Mouse (Mus musculus) heart, embryonic 14.5 days (tissue): ENCODE data around the gene Tsnaxip1. TPM values are rescaled to one million over a fixed set of nuclear protein-coding genes. Genes with fewer than 3 reads are reported as not detected.

Experiments used
- ATAC-seq: fragments of 200-750 bp; cut with Nextera tagmentation; 2 replicates; pipeline ENCODE4 v1.8.0; 2017; ENCODE audit warnings: low read depth, moderate TSS enrichment; ENCODE audit not compliant: insufficient number of reproducible peaks, insufficient read depth, low FRiP score
- H3K27ac ChIP-seq, 2 experiments: fragments of 200-500 bp in 1 of 2; fragments of 300-500 bp in 1 of 2; sonication (generic) in 1 of 2; replicated peaks in 1 of 2; 2 replicates each; pipeline ENCODE4 v1.5.1; 2012 to 2014; ENCODE audit warnings: low read depth in 2 of 2, low read length in 2 of 2, control low read depth in 1 of 2, mild to moderate bottlenecking in 1 of 2, mixed read lengths in 1 of 2; ENCODE audit not compliant: control insufficient read depth in 1 of 2, insufficient read depth in 1 of 2
- H3K27me3 ChIP-seq: fragments of 300-500 bp; sonication (generic); 2 replicates; pipeline ENCODE4 v1.6.1; 2014; ENCODE audit warnings: mild to moderate bottlenecking, low read length, control low read depth; ENCODE audit not compliant: control insufficient read depth, insufficient read depth
- H3K36me3 ChIP-seq: fragments of 300-500 bp; sonication (generic); 2 replicates; pipeline ENCODE4 v1.6.1; 2014; ENCODE audit warnings: mild to moderate bottlenecking, control low read depth, low read length, mixed read lengths; ENCODE audit not compliant: control insufficient read depth, insufficient read depth
- H3K4me1 ChIP-seq, 2 experiments: fragments of 200-500 bp in 1 of 2; fragments of 300-500 bp in 1 of 2; sonication (generic) in 1 of 2; 2 replicates each; pipeline ENCODE4 v1.6.1; 2012 to 2014; ENCODE audit warnings: low read length in 2 of 2, control low read depth in 1 of 2, mixed read lengths in 1 of 2; ENCODE audit not compliant: control insufficient read depth in 2 of 2, insufficient read depth in 2 of 2
- H3K4me2 ChIP-seq: fragments of 300-500 bp; sonication (generic); 2 replicates; pipeline ENCODE4 v1.6.1; 2014; ENCODE audit warnings: mild to moderate bottlenecking, low read length
- H3K4me3 ChIP-seq, 2 experiments: fragments of 200-500 bp in 1 of 2; fragments of 300-500 bp in 1 of 2; sonication (generic) in 1 of 2; 2 replicates each; pipeline ENCODE4 v1.5.1; 2012 to 2014; ENCODE audit warnings: low read length in 2 of 2, mild to moderate bottlenecking in 2 of 2, control low read depth in 1 of 2, low read depth in 1 of 2, moderate library complexity in 1 of 2; ENCODE audit not compliant: control insufficient read depth in 1 of 2, insufficient read depth in 1 of 2
- H3K9ac ChIP-seq: fragments of 300-500 bp; sonication (generic); 2 replicates; pipeline ENCODE4 v1.6.1; 2014; ENCODE audit warnings: mild to moderate bottlenecking, low read length
- H3K9me3 ChIP-seq: fragments of 300-500 bp; sonication (generic); 2 replicates; pipeline ENCODE4 v1.6.1; 2016; ENCODE audit warnings: low read length, control low read depth; ENCODE audit not compliant: control insufficient read depth
- WGBS: fragments of 180-500 bp; shearing (Covaris S2); extraction: QIAGEN DNeasy Blood & Tissue Kit; methylation state at CpG from one replicate; pipeline ENCODE4 v1.1.7; 2014; 5-methylcytosine and 5-hydroxymethylcytosine counted together
- polyA plus RNA-seq: library from polyadenylated mRNA; unstranded; fragments of >200 nt; fragmentation: Nextera tagmentation; extraction: Ambion mirVana; gene quantifications from 2 replicates; pipeline ENCODE4 v1.2.1, GENCODE M21; 2014

Gene Tsnaxip1
- polyA plus RNA-seq, 1 experiment from 2014 or later, result not detected

DNA sequence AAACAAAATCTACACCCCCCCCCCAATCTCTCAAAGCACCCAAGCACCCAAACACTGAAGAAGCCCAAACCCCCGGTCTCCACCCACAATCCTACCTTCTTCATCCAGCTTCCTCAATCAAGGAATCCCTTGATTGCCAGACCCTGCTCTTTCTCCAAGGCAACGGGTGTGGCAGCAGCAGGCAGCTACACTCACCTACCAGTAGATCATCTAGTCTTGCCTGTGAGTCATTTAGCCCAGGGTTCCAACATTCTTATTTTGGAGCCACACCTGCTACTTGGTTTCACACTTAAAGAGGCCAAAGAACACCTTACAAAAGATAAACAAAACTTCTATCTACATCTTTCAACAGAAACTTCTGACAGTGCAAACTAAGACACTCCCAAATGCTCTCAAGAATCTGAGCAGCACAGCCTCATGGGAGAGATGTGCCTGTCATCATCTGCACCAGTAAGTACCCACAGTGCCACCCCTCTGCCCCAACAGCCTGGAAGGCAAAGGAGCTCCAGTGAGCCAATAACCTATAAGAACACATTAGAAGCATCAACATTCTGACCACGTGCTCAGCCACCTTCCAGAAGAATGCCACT is 33.4 kb upstream of the Tsnaxip1 start:
- H3K9ac ChIP-seq, result no peak overlapping the region
- 0 out of 2 replicates have a peak, but pooled peaks cover 8% of the 10 kb centered on the region for H3K36me3 ChIP-seq
- no peak overlapping the region for H3K4me2 ChIP-seq
- H3K4me1 ChIP-seq, result peaks cover 7 to 9% of the 10 kb centered on the region in 2 experiments
- no peak overlapping the region for H3K4me3 ChIP-seq
- no peaks in the 10 kb centered on the region for H3K27me3 ChIP-seq
- no peaks in the 10 kb centered on the region for H3K9me3 ChIP-seq
- no peak for ATAC-seq
- no peak overlapping the region for H3K27ac ChIP-seq
- 78% methylated on average over 3 of the region's 3 CpGs for WGBS

DNA sequence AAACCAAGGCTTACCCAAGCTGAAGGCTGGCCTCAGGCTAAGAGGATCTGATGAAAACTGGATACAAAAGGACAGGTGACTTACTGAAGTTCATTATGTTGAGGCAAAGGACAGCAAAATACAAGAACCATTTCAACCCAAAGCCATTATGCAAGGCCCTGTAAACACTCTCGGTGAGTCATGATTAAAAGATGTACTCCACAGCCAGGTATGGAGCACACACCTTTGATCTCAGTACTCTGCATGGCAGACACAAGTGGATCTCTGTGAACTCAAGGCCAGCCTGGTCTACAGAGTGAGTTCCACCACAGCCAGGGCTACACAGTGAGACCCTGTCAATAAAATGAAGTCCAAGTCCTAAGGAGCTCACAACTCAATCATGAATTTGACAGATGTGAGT is 31.7 kb upstream of the Tsnaxip1 start:
- WGBS, result 80% methylated on average over 1 of the region's 1 CpGs
- Histone ChIP-seq H3K36me3 (0 out of 2 replicates have a peak, but pooled peaks cover 8% of the 10 kb centered on the region), H3K9me3 (no peaks in the 10 kb centered on the region), H3K4me2 (no peak overlapping the region), H3K27me3 (no peaks in the 10 kb centered on the region), H3K27ac (no peak overlapping the region), H3K4me3 (no peak overlapping the region), H3K9ac (no peak overlapping the region), H3K4me1 (peaks cover 13 to 24% of the 10 kb centered on the region in 2 experiments)
- no peak for ATAC-seq

DNA sequence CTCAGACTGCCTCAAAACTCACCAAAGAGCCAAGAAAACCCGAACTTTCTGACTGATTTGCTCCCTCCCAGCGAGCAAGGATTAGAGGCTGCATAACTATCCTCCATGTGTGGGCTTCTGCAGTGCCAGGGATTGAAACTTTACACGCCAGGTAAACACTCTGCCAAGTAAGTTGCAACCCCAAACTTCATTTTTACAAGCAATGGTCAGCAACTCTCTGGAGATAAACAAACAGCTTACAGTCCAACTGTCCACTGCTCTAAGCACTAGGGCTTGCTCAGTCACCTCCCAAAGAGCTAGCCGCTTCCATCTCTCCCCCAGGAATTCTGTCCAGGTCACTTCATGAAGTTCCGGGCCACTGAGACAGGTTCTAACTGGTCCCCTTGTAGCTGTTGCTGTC is 29.1 kb upstream of the Tsnaxip1 start:
- Histone ChIP-seq H3K36me3 (0 out of 2 replicates have a peak, but pooled peaks cover 8% of the 10 kb centered on the region), H3K27ac (peak overlapping the region in 1 of 2 experiments; percentile 56; a peak in 1 of 4 replicates), H3K9ac (no peak overlapping the region), H3K9me3 (no peaks in the 10 kb centered on the region), H3K27me3 (no peaks in the 10 kb centered on the region), H3K4me3 (no peak overlapping the region), H3K4me2 (no peak overlapping the region), H3K4me1 (peaks cover 13 to 25% of the 10 kb centered on the region in 2 experiments)
- 90% methylated on average over 5 of the region's 5 CpGs for WGBS
- no peak for ATAC-seq

DNA sequence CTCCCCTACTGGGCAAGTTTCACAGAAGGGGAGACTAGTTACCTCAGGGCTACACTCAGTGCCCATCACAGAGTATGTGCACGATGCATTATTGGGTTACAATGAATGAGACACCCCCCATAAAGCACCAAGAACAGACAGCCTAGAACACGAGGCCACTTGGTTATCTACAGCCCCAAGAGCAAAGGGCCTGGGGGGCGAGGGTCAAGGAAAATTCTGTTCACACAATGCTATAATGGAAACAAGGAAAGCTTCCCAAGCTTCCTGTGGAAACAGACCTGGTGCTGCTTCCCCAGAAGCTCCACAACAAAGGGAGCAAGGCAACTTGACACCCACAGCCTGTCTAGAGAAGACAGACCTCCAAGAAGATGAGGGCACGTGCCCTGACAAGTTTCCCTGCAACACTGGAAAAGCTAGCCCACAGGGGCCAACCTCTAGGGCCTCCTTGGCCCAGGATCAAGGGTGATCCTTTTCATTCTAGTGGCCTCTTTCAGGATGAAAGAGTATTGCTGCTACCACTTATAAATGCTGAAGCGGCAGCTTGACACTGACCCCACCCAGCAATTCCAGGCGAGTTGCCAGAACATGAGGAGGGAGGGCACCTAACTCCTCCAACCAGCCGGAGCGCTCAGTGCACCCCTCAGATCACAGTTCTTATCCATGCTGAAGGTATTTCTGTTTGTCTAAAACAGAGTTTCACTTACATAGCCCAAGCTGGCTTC is 28.3 kb upstream of the Tsnaxip1 start:
- no peak overlapping the region for H3K4me3 ChIP-seq
- peak overlapping the region; percentile 56 to 65 for H3K27ac ChIP-seq
- ATAC-seq, result peak; percentile 62
- H3K36me3 ChIP-seq, result 0 out of 2 replicates have a peak, but pooled peaks cover 11% of the 10 kb centered on the region
- H3K9me3 ChIP-seq, result no peaks in the 10 kb centered on the region
- H3K4me1 ChIP-seq, result peaks cover 13 to 25% of the 10 kb centered on the region in 2 experiments
- 17% methylated on average over 8 of the region's 8 CpGs for WGBS
- peak overlapping the region; percentile 41 for H3K4me2 ChIP-seq
- H3K27me3 ChIP-seq, result no peaks in the 10 kb centered on the region
- H3K9ac ChIP-seq, result no peak overlapping the region

GRCm38 (mm10) chr8:105801153-105801904 is 26.2 kb upstream of the Tsnaxip1 start:
- no peak overlapping the region for H3K9ac ChIP-seq
- no peak overlapping the region for H3K4me2 ChIP-seq
- peaks cover 16% of the 10 kb centered on the region for H3K36me3 ChIP-seq
- peaks cover 13 to 25% of the 10 kb centered on the region in 2 experiments for H3K4me1 ChIP-seq
- H3K9me3 ChIP-seq, result no peaks in the 10 kb centered on the region
- no peak overlapping the region for H3K27ac ChIP-seq
- H3K4me3 ChIP-seq, result no peak overlapping the region
- 79% methylated on average over 6 of the region's 6 CpGs for WGBS
- ATAC-seq, result no peak
- no peaks in the 10 kb centered on the region for H3K27me3 ChIP-seq

GRCm38 (mm10) chr8:105804797-105805196 is 22.7 kb upstream of the Tsnaxip1 start:
- H3K27me3 ChIP-seq, result no peaks in the 10 kb centered on the region
- H3K9me3 ChIP-seq, result no peaks in the 10 kb centered on the region
- no peak overlapping the region for H3K4me3 ChIP-seq
- H3K9ac ChIP-seq, result no peak overlapping the region
- ATAC-seq, result no peak
- H3K27ac ChIP-seq, result no peak overlapping the region
- WGBS, result 94% methylated on average over 7 of the region's 7 CpGs
- peaks cover 5 to 16% of the 10 kb centered on the region in 2 experiments; a peak in 3 of 4 replicates for H3K4me1 ChIP-seq
- peaks cover 16% of the 10 kb centered on the region for H3K36me3 ChIP-seq
- H3K4me2 ChIP-seq, result no peak overlapping the region

GRCm38 (mm10) chr8:105805346-105805745 is 22.2 kb upstream of the Tsnaxip1 start:
- Histone ChIP-seq H3K4me2 (no peak overlapping the region), H3K9ac (no peak overlapping the region), H3K9me3 (no peaks in the 10 kb centered on the region), H3K4me1 (peaks cover 2 to 12% of the 10 kb centered on the region in 2 experiments; a peak in 2 of 4 replicates), H3K4me3 (no peak overlapping the region), H3K27me3 (no peaks in the 10 kb centered on the region), H3K36me3 (peaks cover 16% of the 10 kb centered on the region), H3K27ac (no peak overlapping the region)
- 69% methylated on average over 3 of the region's 3 CpGs for WGBS
- ATAC-seq, result no peak
